Mouse (Mus musculus) bone marrow macrophage, adult 2 months (primary cell): ENCODE data around the gene Gm29094.

Experiments
- CTCF ChIP-seq: IDR thresholded peaks from 2 replicates; pipeline ENCODE4 v1.5.1; 2012; ENCODE audit warnings: low read depth, mild to moderate bottlenecking, low read length, moderate library complexity
- POLR2A ChIP-seq: IDR thresholded peaks from 2 replicates; pipeline ENCODE4 v1.6.1; 2012; ENCODE audit warnings: mild to moderate bottlenecking, low read depth, low read length, borderline replicate concordance

DNA sequence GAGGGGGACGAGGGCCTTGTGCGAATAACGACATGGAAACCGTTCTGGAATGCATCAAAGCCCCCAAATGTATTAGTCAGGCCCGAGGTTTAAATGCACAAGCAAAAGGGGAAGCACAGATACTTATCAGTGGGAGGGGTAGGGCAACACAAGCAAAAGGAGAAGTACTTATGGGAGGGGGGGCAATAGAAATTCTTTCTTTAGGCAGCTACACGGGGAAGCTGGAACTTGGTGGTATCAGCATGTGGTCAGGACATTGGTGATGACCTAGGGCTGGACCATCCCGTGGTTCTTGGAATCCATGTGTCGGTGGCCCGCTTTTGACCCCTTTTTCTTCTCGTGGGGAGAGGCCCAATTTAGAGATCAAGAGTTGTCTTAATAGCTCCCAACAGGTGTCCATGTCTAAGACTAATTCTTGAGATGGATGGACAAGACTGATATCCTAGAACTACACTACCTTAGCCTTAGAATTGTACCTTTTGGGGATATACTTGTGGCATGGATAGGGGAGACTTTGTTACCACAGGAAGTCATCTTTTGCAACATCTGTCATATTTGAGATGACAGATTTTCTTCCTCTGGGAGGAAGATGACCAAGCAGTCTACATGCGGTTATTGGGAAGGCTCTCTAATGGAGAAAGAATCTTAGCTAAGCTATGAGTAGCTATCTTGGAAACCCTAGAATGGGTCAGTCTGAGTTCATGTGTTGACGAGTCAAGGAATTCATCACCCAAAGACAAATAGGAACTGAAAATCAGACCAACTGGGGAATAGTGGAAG is 57.6 kb downstream of the Gm29094 start:
- TF ChIP-seq CTCF (no peak), POLR2A (no peak)
